Mouse (Mus musculus) retina, postnatal 7 days (tissue): ENCODE results near the gene Glrx5.

Experiments used
- DNase-seq: peaks from one replicate; pipeline ENCODE4 v3.0.0-alpha.2; 2012; ENCODE audit warnings: low read depth, low spot score

Gene Glrx5

GRCm38 (mm10) chr12:105029890-105030289 lies 2.6 kb upstream of the Glrx5 start:
- DNase-seq, result no peak

DNA sequence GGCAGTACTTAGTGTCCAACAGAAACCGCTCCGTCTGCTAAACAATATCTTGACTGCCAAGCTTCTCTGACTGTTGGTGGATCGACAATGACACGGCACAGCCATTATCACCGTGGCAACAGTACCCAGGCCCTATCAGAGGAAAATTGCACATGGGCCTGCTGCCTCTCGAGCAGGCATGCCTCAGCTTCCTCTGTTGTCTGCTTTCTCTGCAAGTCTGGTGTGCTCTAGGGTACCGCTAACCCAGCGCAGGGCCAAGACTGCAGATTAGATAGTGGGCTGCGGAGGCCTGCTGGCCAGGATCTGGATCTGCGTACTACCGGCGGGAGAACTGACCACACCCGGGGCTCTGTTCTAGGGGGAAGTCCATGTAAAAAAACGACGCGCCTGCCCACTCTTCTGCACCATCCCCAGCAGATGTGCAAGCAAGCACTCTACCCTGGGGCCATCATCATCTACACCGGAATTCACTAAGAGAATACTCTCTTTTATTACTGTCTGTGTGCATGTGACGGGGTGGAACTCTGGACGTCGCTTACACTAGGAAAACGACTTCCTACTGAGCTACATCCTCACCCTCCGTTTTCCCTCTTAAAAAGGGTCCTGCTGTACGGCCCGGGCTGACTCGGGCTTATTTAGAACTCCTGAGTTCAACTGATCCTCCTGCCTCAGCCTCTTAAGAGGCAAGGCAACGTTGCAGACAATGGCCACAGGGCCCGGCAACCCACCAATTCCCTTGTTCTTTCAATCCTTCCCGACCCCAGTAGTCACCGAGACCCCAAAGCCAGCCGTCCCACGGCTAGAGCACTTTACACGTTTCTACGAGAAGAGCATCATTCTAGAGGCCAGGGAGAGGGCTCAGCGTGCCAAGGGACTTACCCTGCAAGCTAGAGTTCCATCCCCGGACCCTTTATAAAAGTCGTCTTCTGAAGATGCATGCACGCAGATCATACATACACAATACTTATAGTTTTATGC lies 1.1 kb upstream of the Glrx5 start:
- no peak for DNase-seq

GRCm38 (mm10) chr12:105032832-105033775 lies 616 bp downstream of the Glrx5 start:
- DNase-seq, result no peak

DNA sequence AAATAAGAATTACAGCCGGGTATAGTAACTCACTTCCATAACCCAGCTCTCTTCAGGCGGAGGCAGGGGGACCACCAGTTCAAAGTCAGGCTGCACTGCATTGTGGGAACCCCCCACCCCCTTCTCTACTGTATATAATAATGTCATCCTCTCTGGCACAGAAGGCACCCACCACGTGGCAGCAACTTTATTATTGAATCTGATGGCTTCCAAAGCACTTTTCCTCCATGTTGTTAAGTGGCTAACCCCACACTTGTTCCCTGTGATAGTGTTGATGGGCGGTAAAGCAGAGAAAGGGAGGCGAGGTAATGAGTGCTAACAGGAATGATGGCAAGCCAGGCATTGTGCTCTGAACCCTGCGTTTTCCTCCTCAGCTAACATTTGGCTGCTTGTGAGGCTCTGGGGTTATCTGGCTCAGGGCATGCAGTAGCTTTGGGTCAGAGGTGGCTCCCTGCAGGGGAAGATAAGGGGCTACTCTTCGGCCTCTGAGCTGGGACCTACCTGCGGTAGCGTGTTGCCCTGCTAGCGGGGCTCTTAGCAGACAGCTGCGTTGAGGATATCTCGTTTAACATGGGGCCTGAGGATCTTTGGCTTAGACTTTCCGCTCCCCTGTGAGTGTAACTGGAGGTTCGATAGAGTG lies 1.8 kb downstream of the Glrx5 start:
- no peak for DNase-seq

DNA sequence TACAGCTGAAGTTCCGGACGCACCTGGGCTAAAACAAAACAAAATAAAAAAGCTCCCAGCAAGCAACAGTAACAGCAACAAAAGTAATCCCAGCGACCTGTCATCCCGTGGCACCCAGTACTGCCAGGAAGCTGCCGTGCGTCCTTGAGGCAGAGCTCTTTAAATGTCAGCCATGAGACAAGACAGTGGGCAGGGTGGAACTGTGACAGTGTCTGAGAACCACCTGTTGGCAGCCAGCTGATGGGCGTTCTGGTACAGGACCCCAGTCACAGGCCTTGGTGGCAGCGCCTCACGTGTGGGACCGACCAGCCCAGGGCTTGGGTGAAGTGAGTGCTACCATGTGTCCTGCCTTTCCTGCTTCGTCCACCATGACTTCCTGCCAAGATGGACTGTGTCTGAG lies 5.7 kb downstream of the Glrx5 start:
- no peak for DNase-seq

- no peak for DNase-seq
Measured at GRCm38 (mm10) chr12:105038918-105039317, 6.4 kb downstream of the Glrx5 start.

DNA sequence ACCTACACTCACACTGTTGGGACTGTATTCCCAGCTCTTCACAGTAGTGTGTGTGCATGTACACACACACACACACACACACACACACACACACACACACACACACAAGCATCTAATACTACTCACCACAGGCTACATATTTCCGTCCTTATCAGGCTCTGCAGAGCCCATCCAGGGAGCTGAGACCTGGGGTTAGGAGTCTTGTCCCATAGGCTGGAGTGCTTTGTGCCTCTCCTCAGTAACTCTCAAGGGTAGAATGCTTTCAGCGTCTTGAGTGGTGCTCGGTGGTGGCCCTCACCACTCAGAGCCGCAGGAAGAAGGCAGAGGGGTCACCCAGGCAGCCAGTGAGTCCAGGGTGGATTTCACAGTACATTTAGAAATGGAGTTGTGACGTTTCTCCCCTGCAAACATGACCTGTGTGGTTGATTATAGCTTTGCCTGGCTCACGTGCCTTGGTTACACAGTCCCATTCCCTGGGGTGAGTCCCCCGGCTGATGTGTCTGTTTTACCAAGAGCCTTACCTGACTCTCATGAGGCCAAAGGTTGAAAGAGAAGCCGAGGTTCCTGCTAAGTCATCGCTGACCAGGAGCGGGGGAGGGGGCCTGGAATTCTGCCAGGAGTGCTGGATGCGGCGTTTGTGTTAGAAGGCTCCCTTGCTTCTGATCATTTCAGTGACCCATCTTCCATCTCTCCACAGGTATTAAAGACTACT lies 7.2 kb downstream of the Glrx5 start:
- DNase-seq, result no peak

- no peak for DNase-seq
Measured at GRCm38 (mm10) chr12:105040950-105041349, 8.5 kb downstream of the Glrx5 start.

- DNase-seq, result no peak
Measured at GRCm38 (mm10) chr12:105043081-105043480, 10.6 kb downstream of the Glrx5 start.

GRCm38 (mm10) chr12:105044775-105045174 lies 12.3 kb downstream of the Glrx5 start:
- no peak for DNase-seq

GRCm38 (mm10) chr12:105048301-105048863 lies 15.9 kb downstream of the Glrx5 start:
- no peak for DNase-seq

GRCm38 (mm10) chr12:105049813-105050212 lies 17.3 kb downstream of the Glrx5 start:
- no peak for DNase-seq

GRCm38 (mm10) chr12:105050898-105051297 lies 18.4 kb downstream of the Glrx5 start:
- no peak for DNase-seq

DNA sequence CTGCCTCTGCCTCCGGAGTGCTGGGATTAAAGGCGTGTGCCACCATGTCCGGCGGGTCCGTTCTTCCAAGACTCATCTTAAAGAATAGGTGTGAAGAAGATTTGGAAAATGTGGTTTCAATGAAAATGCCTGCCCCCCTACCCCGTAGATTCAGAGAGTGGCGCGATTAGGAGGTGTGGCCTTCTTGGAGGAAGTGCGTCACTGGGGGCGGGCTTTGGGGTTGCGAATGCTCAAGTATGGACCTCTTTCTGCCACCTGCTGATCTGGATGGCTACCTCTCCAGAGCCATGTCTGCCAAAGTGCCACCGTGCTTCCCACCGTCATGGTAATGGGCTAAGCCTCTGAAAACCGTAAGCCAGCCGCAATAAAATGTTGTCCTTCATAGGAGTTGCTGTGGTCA lies 21.6 kb downstream of the Glrx5 start:
- no peak for DNase-seq

DNA sequence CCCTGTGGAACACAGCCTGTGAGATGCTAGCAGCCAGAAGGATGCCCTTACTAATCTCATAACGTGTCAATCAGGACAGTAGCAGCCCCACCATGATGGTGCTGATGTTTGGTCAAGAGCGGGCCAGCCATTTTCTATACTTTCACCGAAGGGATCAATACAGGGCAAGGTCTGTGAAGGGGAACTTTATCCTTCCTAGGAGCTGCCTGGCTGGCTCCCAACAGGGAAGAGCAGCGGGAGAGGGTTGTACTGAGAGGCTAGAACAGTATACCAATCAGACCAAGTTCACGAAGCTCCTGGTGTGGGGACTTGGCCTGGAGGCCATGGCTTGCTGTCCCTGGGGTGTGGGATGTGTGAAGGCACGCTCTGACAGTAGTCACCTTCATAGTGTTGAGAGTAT lies 22.8 kb downstream of the Glrx5 start:
- DNase-seq, result no peak

GRCm38 (mm10) chr12:105060006-105060405 lies 27.5 kb downstream of the Glrx5 start:
- DNase-seq, result no peak

DNA sequence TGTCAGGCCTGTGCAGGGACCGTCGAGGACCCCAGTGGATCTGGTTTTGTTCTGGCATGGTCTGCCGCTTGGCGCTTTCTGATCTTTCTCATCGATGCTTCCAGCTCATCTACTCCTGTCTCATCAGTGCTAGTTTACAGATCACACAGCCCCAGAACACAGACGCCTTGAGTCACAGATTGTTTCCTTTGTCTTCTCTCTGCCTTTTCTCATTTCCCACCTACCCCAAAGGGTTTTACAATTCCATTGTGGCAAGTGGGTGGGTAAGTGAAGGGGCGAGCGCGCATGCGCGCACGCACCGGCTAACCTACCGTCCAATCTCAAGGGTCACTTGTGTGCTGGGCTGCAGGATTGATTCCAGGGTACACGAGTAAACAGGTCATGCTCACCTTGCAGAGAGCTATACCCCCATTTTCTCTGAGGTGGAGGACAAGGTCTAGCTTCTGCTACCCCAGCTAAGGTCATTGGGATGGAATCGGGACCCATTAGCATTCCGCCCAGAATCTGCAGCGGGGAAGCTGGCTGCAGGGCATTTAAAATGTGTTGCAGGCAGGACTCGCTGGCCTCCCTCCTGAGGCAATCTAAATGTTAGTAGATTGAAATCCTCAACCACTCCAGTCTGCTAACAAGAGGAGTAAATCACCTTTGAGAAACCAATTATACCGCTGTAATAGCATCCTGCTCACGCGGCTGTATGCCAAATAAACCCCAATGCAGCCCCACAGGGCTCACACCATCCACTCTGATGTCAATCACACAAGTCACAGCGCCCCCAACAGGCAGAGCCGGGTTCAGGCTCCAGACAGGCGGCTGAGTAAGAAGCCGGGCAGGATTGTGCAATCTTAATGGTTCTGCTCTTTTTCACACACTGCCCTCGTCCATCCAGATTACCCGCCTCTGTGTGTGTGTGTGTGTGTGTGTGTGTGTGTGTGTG lies 31.0 kb downstream of the Glrx5 start:
- DNase-seq, result no peak

GRCm38 (mm10) chr12:105064168-105064567 lies 31.7 kb downstream of the Glrx5 start:
- no peak for DNase-seq

GRCm38 (mm10) chr12:105065119-105065518 lies 32.6 kb downstream of the Glrx5 start:
- no peak for DNase-seq

GRCm38 (mm10) chr12:105066523-105066922 lies 34.0 kb downstream of the Glrx5 start:
- DNase-seq, result no peak
